Mouse (Mus musculus) kidney, embryonic 14.5 days (tissue): ENCODE data around the gene Usp15. TPM values are rescaled to one million over a fixed set of nuclear protein-coding genes. Genes with fewer than 3 reads are reported as not detected.
A peak's percentile ranks its signal among the peaks of the same experiment; 100 is the strongest.

ENCODE experiments used
- ATAC-seq: fragments of 200-750 bp; cut with Nextera tagmentation; 2 replicates; pipeline ENCODE4 v1.8.0; 2017; ENCODE audit warnings: moderate number of reproducible peaks, mild to moderate bottlenecking, moderate TSS enrichment, moderate library complexity; ENCODE audit not compliant: low FRiP score, low TSS enrichment
- H3K27ac ChIP-seq: fragments of 300-500 bp; sonication (generic); 2 replicates; pipeline ENCODE4 v1.5.1; 2014; ENCODE audit warnings: low read depth, mild to moderate bottlenecking, low read length, moderate library complexity, mixed read lengths
- H3K27me3 ChIP-seq: fragments of 300-500 bp; sonication (generic); 2 replicates; pipeline ENCODE4 v1.6.1; 2014; ENCODE audit warnings: mild to moderate bottlenecking, low read length; ENCODE audit not compliant: control insufficient read depth, insufficient read depth
- H3K36me3 ChIP-seq: fragments of 300-500 bp; sonication (generic); 2 replicates; pipeline ENCODE4 v1.6.1; 2014; ENCODE audit warnings: low read length, mixed read lengths; ENCODE audit not compliant: control insufficient read depth, insufficient read depth
- H3K4me1 ChIP-seq: fragments of 300-500 bp; sonication (generic); 2 replicates; pipeline ENCODE4 v1.6.1; 2014; ENCODE audit warnings: low read length, mixed read lengths; ENCODE audit not compliant: control insufficient read depth, insufficient read depth
- H3K4me2 ChIP-seq: fragments of 300-500 bp; sonication (generic); replicated peaks from 2 replicates; pipeline ENCODE4 v1.6.1; 2014; ENCODE audit warnings: low read depth, mild to moderate bottlenecking, low read length
- H3K4me3 ChIP-seq: fragments of 300-500 bp; sonication (generic); 2 replicates; pipeline ENCODE4 v1.5.1; 2014; ENCODE audit warnings: mild to moderate bottlenecking, low read length
- H3K9ac ChIP-seq: fragments of 300-500 bp; sonication (generic); 2 replicates; pipeline ENCODE4 v1.6.1; 2014; ENCODE audit warnings: low read depth, mild to moderate bottlenecking, low read length, moderate library complexity
- H3K9me3 ChIP-seq: fragments of 300-500 bp; sonication (generic); 2 replicates; pipeline ENCODE4 v1.6.1; 2016; ENCODE audit warnings: low read length; ENCODE audit not compliant: control insufficient read depth
- WGBS: fragments of 180-500 bp; shearing (Covaris S2); extraction: QIAGEN DNeasy Blood & Tissue Kit; methylation state at CpG from one replicate; pipeline ENCODE4 v1.1.7; 2014; 5-methylcytosine and 5-hydroxymethylcytosine counted together
- polyA plus RNA-seq: library from polyadenylated mRNA; unstranded; fragments of >200 nt; fragmentation: Nextera tagmentation; extraction: Ambion mirVana; gene quantifications from 2 replicates; pipeline ENCODE4 v1.2.1, GENCODE M21; 2014

Gene Usp15
- polyA plus RNA-seq, 1 experiment from 2014 or later = 84.1 TPM

DNA sequence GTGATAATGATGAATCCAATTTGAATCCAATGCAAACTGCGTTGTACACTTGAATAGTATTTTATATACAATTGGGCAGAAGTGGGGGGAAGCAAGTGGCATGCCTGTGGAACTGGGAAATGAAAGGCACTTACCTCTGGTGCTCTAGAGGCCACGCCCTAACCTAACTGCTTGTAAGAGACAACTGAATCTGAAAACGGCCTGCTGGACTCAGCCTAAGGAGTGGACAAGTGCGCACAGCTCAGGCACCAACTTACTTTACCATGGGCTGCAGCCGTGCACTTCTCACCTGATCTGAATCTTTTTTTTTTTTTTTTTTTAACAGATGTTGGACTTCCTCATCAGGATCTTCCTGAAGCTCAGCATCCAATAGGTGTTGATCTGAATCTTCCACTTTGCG, 10.9 kb downstream of the Usp15 start:
- Histone ChIP-seq H3K9me3 (no peaks in the 10 kb centered on the region), H3K27me3 (no peaks in the 10 kb centered on the region), H3K4me1 (peaks cover 8% of the 10 kb centered on the region; the same call in 1 of the 2 replicates), H3K36me3 (peaks cover 3% of the 10 kb centered on the region; the same call in 1 of the 2 replicates), H3K9ac (no peak overlapping the region), H3K4me3 (no peak overlapping the region), H3K27ac (no peak overlapping the region), H3K4me2 (no peak overlapping the region)
- ATAC-seq = no peak
- 87% methylated on average over 6 of the region's 6 CpGs for WGBS

DNA sequence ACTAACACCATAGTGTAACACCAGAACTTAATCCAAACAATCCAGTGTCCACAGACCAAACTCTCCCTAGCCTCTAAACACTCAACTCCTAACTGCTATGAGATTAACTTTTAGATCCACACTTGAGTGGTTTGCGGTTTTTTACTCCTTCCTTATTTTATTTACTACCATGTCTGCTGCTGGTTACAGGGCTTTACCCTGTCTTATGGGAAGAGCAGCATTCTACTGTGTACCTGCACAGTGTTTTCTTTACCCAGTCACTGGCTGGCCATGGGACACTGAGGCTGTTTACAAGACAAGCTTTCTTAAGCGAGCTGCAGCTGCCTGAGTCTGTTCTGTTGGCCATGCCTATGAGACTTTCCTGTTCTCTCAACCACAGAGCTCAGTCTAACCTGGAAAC, 13.1 kb downstream of the Usp15 start:
- Histone ChIP-seq H3K4me2 (no peak overlapping the region), H3K9ac (no peak overlapping the region), H3K27ac (no peak overlapping the region), H3K27me3 (no peaks in the 10 kb centered on the region), H3K9me3 (no peaks in the 10 kb centered on the region), H3K36me3 (peaks cover 23% of the 10 kb centered on the region; the same call in 1 of the 2 replicates), H3K4me1 (peaks cover 8% of the 10 kb centered on the region; the same call in 1 of the 2 replicates), H3K4me3 (no peak overlapping the region)
- 57% methylated on average over 2 of the region's 2 CpGs for WGBS
- ATAC-seq = no peak

DNA sequence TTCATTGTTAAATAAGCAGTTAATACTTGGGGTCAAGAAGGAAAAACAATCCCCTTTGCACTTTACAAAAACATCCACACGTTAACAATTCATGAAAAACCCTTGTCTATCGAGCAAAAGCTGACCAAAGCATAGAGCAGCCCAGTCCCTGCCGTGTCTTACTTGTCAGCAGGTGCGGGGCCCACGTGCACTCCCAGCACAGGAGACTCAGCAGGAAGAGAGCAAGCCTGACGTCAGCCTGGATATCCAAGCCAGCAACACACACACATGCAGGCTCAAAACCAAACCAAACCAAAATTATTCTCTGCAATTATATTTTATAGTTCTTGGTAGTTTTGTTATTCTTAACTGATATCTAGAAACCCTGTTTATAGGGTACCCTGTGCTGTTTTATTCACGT, 13.6 kb downstream of the Usp15 start:
- Histone ChIP-seq H3K4me1 (peaks cover 8% of the 10 kb centered on the region; the same call in 1 of the 2 replicates), H3K4me3 (no peak overlapping the region), H3K4me2 (no peak overlapping the region), H3K36me3 (peaks cover 27% of the 10 kb centered on the region), H3K9me3 (no peaks in the 10 kb centered on the region), H3K27ac (no peak overlapping the region), H3K9ac (no peak overlapping the region), H3K27me3 (no peaks in the 10 kb centered on the region)
- no peak for ATAC-seq
- 58% methylated on average over 7 of the region's 7 CpGs for WGBS

DNA sequence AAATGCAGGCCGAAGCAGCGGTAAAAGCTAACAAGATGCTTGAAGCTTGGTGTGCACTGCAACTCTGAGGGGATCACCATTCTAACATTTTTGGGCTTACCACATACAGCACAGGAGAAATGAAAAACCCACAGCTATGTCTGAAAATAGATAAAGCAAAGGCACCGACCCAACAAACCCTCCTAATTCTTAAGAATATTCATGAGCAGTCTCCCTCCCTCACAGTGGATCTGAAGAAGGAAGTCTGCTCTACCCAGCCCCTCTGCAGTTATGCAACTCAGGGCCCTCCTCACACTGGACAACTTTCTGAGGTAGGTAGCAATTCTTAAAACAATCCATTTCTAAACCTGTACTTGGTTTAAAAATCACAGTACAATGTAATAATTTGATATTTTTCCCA, 14.4 kb downstream of the Usp15 start:
- WGBS = 87% methylated on average over 3 of the region's 3 CpGs
- no peak overlapping the region for H3K4me3 ChIP-seq
- H3K9ac ChIP-seq = no peak overlapping the region
- peaks cover 31% of the 10 kb centered on the region for H3K36me3 ChIP-seq
- peaks cover 8% of the 10 kb centered on the region; the same call in 1 of the 2 replicates for H3K4me1 ChIP-seq
- ATAC-seq = no peak
- H3K27me3 ChIP-seq = no peaks in the 10 kb centered on the region
- no peaks in the 10 kb centered on the region for H3K9me3 ChIP-seq
- no peak overlapping the region for H3K27ac ChIP-seq
- H3K4me2 ChIP-seq = no peak overlapping the region

DNA sequence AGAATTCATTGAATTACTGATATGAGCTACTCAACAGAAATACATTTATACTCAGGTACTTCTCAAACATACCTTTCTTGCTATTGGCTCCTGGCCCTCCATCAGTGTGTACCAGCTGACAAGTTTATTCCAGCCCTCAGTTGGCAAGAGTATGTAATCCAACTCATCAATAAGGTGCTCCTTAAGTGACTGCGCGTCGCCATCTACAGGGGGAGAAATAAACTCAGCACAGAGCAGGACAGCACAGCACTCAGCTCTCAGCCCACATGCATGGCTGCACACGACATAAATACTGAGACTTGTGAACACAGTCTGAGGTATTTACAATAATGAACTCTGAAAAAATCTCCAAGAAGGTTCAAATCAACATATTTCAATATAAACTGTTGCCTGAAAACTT, 21.0 kb downstream of the Usp15 start:
- Histone ChIP-seq H3K9ac (no peak overlapping the region), H3K4me2 (no peak overlapping the region), H3K36me3 (peaks cover 45% of the 10 kb centered on the region), H3K4me3 (no peak overlapping the region), H3K27ac (no peak overlapping the region), H3K4me1 (no peaks in the 10 kb centered on the region), H3K9me3 (no peaks in the 10 kb centered on the region), H3K27me3 (no peaks in the 10 kb centered on the region)
- ATAC-seq = 0 out of 2 replicates have a peak, but pooled peaks have one; percentile 57
- WGBS = 70% methylated on average over 4 of the region's 4 CpGs

DNA sequence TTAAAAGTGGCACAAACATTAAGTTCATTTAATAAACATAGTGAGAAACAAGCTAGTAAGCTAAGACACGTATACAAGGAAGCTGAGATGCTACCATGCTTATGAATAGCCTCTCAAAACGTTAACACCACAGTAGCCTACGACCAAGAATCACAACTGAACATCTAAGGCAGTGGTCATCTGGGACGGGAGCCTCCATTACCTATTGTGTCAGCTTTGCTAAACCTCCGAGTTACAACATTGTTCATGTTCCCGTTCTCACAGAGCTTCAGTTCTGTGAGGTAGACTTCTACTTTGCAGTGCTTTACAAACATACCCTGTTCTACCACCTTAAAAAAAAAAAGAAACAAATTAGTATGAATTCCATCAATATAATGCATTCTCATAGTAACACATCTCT, 25.9 kb downstream of the Usp15 start:
- Histone ChIP-seq H3K27ac (no peak overlapping the region), H3K27me3 (no peaks in the 10 kb centered on the region), H3K9me3 (no peaks in the 10 kb centered on the region), H3K4me1 (no peaks in the 10 kb centered on the region), H3K36me3 (peaks cover 48% of the 10 kb centered on the region), H3K4me3 (no peak overlapping the region), H3K4me2 (no peak overlapping the region), H3K9ac (no peak overlapping the region)
- WGBS = 89% methylated on average over 6 of the region's 6 CpGs
- ATAC-seq = no peak

DNA sequence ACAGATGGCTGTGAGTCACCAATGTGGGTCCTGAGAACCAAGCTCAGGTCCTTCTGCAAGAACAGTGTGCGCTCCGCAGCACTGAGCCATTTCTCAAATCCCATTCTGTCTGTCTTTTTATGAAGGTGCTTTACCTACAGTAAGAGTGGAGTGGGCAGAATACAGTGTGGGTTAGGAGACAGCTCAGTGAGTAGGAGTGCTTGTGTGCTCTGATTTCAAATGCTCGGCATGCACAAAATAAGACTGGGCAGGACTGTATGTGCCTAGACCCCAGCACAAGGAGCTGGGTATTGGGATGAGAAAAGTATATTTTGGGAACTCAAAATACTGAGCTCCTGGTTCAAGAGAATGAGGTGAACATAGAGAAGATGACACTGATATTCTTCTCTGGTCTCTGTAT, 31.3 kb downstream of the Usp15 start:
- 88% methylated on average over 3 of the region's 3 CpGs for WGBS
- H3K4me2 ChIP-seq = no peak overlapping the region
- H3K9ac ChIP-seq = no peak overlapping the region
- H3K36me3 ChIP-seq = peaks cover 36% of the 10 kb centered on the region
- H3K27me3 ChIP-seq = no peaks in the 10 kb centered on the region
- H3K4me1 ChIP-seq = no peaks in the 10 kb centered on the region
- no peak for ATAC-seq
- H3K4me3 ChIP-seq = no peak overlapping the region
- H3K9me3 ChIP-seq = no peaks in the 10 kb centered on the region
- H3K27ac ChIP-seq = no peak overlapping the region

DNA sequence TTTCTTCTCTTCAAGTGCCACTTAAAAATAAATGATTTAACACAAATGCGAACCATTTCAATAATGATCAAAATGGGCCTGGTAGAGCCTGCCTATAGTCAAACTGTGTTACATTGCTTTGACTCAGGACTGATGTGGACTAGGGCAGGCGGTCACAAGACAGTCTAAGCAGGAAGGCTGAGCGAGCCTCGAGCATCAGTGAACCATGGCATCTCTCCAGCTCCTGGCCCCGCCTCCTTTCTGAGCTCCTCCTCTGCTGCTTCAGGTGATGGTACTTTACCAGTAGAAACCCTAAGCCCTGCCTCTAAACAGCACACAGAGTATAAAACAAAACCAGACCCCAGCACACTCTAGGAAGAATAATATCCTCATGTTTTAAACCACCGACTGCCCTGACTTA, 36.3 kb downstream of the Usp15 start:
- Histone ChIP-seq H3K27ac (no peak overlapping the region), H3K4me1 (no peaks in the 10 kb centered on the region), H3K4me3 (no peak overlapping the region), H3K4me2 (no peak overlapping the region), H3K9ac (no peak overlapping the region), H3K9me3 (no peaks in the 10 kb centered on the region), H3K36me3 (peaks cover 11% of the 10 kb centered on the region; the same call in 1 of the 2 replicates), H3K27me3 (no peaks in the 10 kb centered on the region)
- 69% methylated on average over 6 of the region's 6 CpGs for WGBS
- ATAC-seq = no peak; the same call in 1 of the 2 replicates

DNA sequence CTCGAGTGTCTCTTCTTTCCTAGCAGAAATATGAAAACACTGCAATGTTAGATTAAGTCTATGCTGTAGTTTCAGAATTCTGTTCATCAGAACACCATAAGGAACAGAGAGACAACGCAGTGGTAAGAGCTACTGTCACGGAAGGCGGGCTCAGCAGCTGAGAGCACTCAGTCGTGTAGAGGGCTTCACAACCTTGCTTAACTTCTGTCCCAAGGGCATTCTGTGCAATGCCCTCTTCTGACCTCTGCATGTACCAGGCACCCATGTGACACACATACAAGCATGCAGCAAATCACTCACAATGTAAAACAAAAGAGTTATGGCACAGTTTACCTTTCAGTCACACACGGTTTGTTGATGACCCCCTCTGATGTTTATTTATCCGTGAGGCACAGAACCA, 37.5 kb downstream of the Usp15 start:
- Histone ChIP-seq H3K27ac (no peak overlapping the region), H3K36me3 (peaks cover 13% of the 10 kb centered on the region; the same call in 1 of the 2 replicates), H3K4me2 (no peak overlapping the region), H3K9me3 (no peaks in the 10 kb centered on the region), H3K9ac (no peak overlapping the region), H3K27me3 (no peaks in the 10 kb centered on the region), H3K4me1 (no peaks in the 10 kb centered on the region), H3K4me3 (no peak overlapping the region)
- ATAC-seq = no peak
- WGBS = 71% methylated on average over 7 of the region's 7 CpGs
